Mouse (Mus musculus): ENCODE data around the gene Olfr1432. TPM values are rescaled to one million over a fixed set of nuclear protein-coding genes. Genes with fewer than 3 reads are reported as not detected.

The Olfr1432 gene
- polyA plus RNA-seq, 1 experiment = not detected

Other genes with a start within 250 kb of the Olfr1432 start
- not detected for gene Olfr1423, start 191.3 kb downstream of the Olfr1432 start, polyA plus RNA-seq (2012; fragmentation: generic; extraction: Trizol)
- gene Olfr1424, start 169.9 kb downstream of the Olfr1432 start, polyA plus RNA-seq (2012; fragmentation: generic; extraction: Trizol) = not detected
- not detected for gene Olfr1425, start 154.9 kb downstream of the Olfr1432 start, polyA plus RNA-seq (2012; fragmentation: generic; extraction: Trizol)
- gene Olfr1426, start 140.6 kb downstream of the Olfr1432 start, polyA plus RNA-seq (2012; fragmentation: generic; extraction: Trizol) = not detected
- gene Olfr1427, start 129.3 kb downstream of the Olfr1432 start, polyA plus RNA-seq (2012; fragmentation: generic; extraction: Trizol) = not detected
- not detected for gene Olfr1428, start 116.7 kb downstream of the Olfr1432 start, polyA plus RNA-seq (2012; fragmentation: generic; extraction: Trizol)
- not detected for gene Olfr76, start 109.4 kb downstream of the Olfr1432 start, polyA plus RNA-seq (2012; fragmentation: generic; extraction: Trizol)
- not detected for gene Olfr1555-ps1, start 62.5 kb downstream of the Olfr1432 start, polyA plus RNA-seq (2012; fragmentation: generic; extraction: Trizol)
- not detected for gene Olfr1431, start 32.0 kb downstream of the Olfr1432 start, polyA plus RNA-seq (2012; fragmentation: generic; extraction: Trizol)
- not detected for gene Olfr262, start 9.1 kb upstream of the Olfr1432 start, polyA plus RNA-seq (2012; fragmentation: generic; extraction: Trizol)
- not detected for gene Olfr235, start 28.4 kb upstream of the Olfr1432 start, polyA plus RNA-seq (2012; fragmentation: generic; extraction: Trizol)
- gene Olfr1434, start 47.3 kb upstream of the Olfr1432 start, polyA plus RNA-seq (2012; fragmentation: generic; extraction: Trizol) = not detected
- gene Olfr1436, start 66.5 kb upstream of the Olfr1432 start, polyA plus RNA-seq (2012; fragmentation: generic; extraction: Trizol) = not detected
- gene Olfr1437, start 92.5 kb upstream of the Olfr1432 start, polyA plus RNA-seq (2012; fragmentation: generic; extraction: Trizol) = not detected
- gene Olfr1438-ps1, start 103.3 kb upstream of the Olfr1432 start, polyA plus RNA-seq (2012; fragmentation: generic; extraction: Trizol) = not detected
- gene Olfr1440, start 154.7 kb upstream of the Olfr1432 start, polyA plus RNA-seq (2012; fragmentation: generic; extraction: Trizol) = not detected
- not detected for gene Olfr1441, start 184.8 kb upstream of the Olfr1432 start, polyA plus RNA-seq (2012; fragmentation: generic; extraction: Trizol)
- 0.02 TPM for gene Pfpl, start 195.3 kb upstream of the Olfr1432 start, polyA plus RNA-seq (2012; fragmentation: generic; extraction: Trizol)
- gene Mpeg1, start 228.2 kb upstream of the Olfr1432 start, polyA plus RNA-seq (2012; fragmentation: generic; extraction: Trizol) = 0.06 TPM

All from myocyte (in vitro differentiated cells).